8 mouse cellular contexts compared by ENCODE assay signal in genomic region chr14:75767492-75768274, GRCm38 (mm10). TPM values are rescaled to one million over a fixed set of nuclear protein-coding genes. Genes with fewer than 3 reads are reported as not detected.
DNase-seq lines count a peak whose midpoint lies in the region; ATAC-seq and TF ChIP-seq lines count a peak whose summit lies in the region.

No protein-coding gene starts in this region.

- H3K27ac ChIP-seq in bone marrow, adult 2 months (ENCODE audit: control insufficient read depth, insufficient read depth, low read depth, low read length, poor library complexity), result no peak overlapping the region
- H3K27ac ChIP-seq in embryonic fibroblast, embryonic 13.5 days (ENCODE audit: insufficient read depth, low read length), result no peak overlapping the region
- H3K27ac ChIP-seq in heart, embryonic 14.5 days (replicated peaks in 1 of 2; ENCODE audit: control insufficient read depth in 1 of 2, insufficient read depth in 1 of 2, low read depth in 2 of 2, low read length in 2 of 2), result no peak overlapping the region
- H3K27ac ChIP-seq in liver, embryonic 13.5 days, result no peak overlapping the region
- H3K27ac ChIP-seq in neural tube, embryonic 13.5 days (replicated peaks), result peak overlapping the region; percentile 71

- H3K4me1 ChIP-seq in bone marrow, adult 2 months (ENCODE audit: control insufficient read depth, insufficient read depth, low read length), result peaks cover 1% of the 10 kb centered on the region; the same call in 1 of the 2 replicates
- no peaks in the 10 kb centered on the region for H3K4me1 ChIP-seq in embryonic fibroblast, embryonic 13.5 days (ENCODE audit: control insufficient read depth, insufficient read depth, low read length)
- peaks cover 4 to 5% of the 10 kb centered on the region in 2 experiments; a peak in 3 of 4 replicates for H3K4me1 ChIP-seq in heart, embryonic 14.5 days (ENCODE audit: control insufficient read depth in 2 of 2, insufficient read depth in 2 of 2, low read length in 2 of 2)
- peaks cover 12% of the 10 kb centered on the region for H3K4me1 ChIP-seq in liver, embryonic 13.5 days (replicated peaks)
- H3K4me1 ChIP-seq in neural tube, embryonic 13.5 days (replicated peaks), result no peaks in the 10 kb centered on the region

- no peak overlapping the region for H3K4me2 ChIP-seq in heart, embryonic 14.5 days (ENCODE audit: low read length)
- no peak overlapping the region for H3K4me2 ChIP-seq in liver, embryonic 13.5 days
- peak overlapping the region; percentile 45 for H3K4me2 ChIP-seq in neural tube, embryonic 13.5 days

- 61% methylated on average over 17 of the region's 17 CpGs for WGBS in bone marrow, adult 2 months
- WGBS in heart, embryonic 14.5 days, result 58% methylated on average over 17 of the region's 17 CpGs
- 64% methylated on average over 17 of the region's 17 CpGs for WGBS in liver, embryonic 13.5 days (ENCODE audit: insufficient replicate concordance)
- WGBS in neural tube, embryonic 13.5 days, result 43% methylated on average over 17 of the region's 17 CpGs

- ATAC-seq in heart, embryonic 14.5 days (ENCODE audit: insufficient number of reproducible peaks, insufficient read depth, low FRiP score, low read depth), result peak; percentile 49; the same call in 1 of the 2 replicates
- ATAC-seq in liver, embryonic 13.5 days (ENCODE audit: low read depth), result peak; percentile 40; the same call in 1 of the 2 replicates
- ATAC-seq in neural tube, embryonic 13.5 days (ENCODE audit: low read depth), result peak; percentile 88

- H3K9me3 ChIP-seq in heart, embryonic 14.5 days (ENCODE audit: control insufficient read depth, low read length), result no peaks in the 10 kb centered on the region
- H3K9me3 ChIP-seq in liver, embryonic 13.5 days (replicated peaks), result no peaks in the 10 kb centered on the region
- H3K9me3 ChIP-seq in neural tube, embryonic 13.5 days, result no peaks in the 10 kb centered on the region

- TF ChIP-seq POLR2A in bone marrow, adult 2 months (IDR thresholded peaks at IDR 0.05; ENCODE audit: borderline replicate concordance, control insufficient read depth, low read depth, low read length), result no peak
- no peak for TF ChIP-seq POLR2A in embryonic fibroblast, embryonic 13.5 days (IDR thresholded peaks at IDR 0.05; ENCODE audit: low read depth, low read length)

- H3K36me3 ChIP-seq in heart, embryonic 14.5 days (ENCODE audit: control insufficient read depth, insufficient read depth, low read length), result peaks cover 61% of the 10 kb centered on the region
- H3K36me3 ChIP-seq in liver, embryonic 13.5 days, result peaks cover 64% of the 10 kb centered on the region
- H3K36me3 ChIP-seq in neural tube, embryonic 13.5 days, result peaks cover 55% of the 10 kb centered on the region

- peak; percentile 86 for TF ChIP-seq CTCF in bone marrow, adult 2 months (IDR thresholded peaks at IDR 0.05; ENCODE audit: control insufficient read depth, insufficient read depth, low read length)
- peak; percentile 85; the same call in 1 of the 2 replicates for TF ChIP-seq CTCF in embryonic fibroblast, embryonic 13.5 days (IDR thresholded peaks at IDR 0.05; ENCODE audit: borderline replicate concordance, insufficient read depth, low read length)

- H3K4me3 ChIP-seq in bone marrow, adult 2 months (replicated peaks; ENCODE audit: control insufficient read depth, low read depth, low read length), result no peak overlapping the region
- no peak overlapping the region for H3K4me3 ChIP-seq in embryonic fibroblast, embryonic 13.5 days (ENCODE audit: insufficient read depth, low read length)
- H3K4me3 ChIP-seq in heart, embryonic 14.5 days (ENCODE audit: control insufficient read depth in 1 of 2, insufficient read depth in 1 of 2, low read depth in 1 of 2, low read length in 2 of 2), result no peak overlapping the region
- H3K4me3 ChIP-seq in liver, embryonic 13.5 days (replicated peaks), result no peak overlapping the region
- H3K4me3 ChIP-seq in neural tube, embryonic 13.5 days, result 0 out of 2 replicates have a peak overlapping the region, but pooled peaks have one; percentile 13

- peak; percentile 44 to 69 for DNase-seq in CD8-positive naive resting alpha-beta T cell, adult 2 months (ENCODE audit: low read depth in 2 of 2, low spot score in 2 of 2)
- DNase-seq in kidney, postnatal 10 days, result peak; percentile 87
- DNase-seq in liver, embryonic 13.5 days, result peak; percentile 40
- peak; percentile 74 for DNase-seq in thymus, postnatal 0 days (ENCODE audit: low spot score)

- no peak overlapping the region for H3K9ac ChIP-seq in heart, embryonic 14.5 days (ENCODE audit: low read length)
- no peak overlapping the region for H3K9ac ChIP-seq in liver, embryonic 13.5 days
- peak overlapping the region; percentile 38; the same call in 1 of the 2 replicates for H3K9ac ChIP-seq in neural tube, embryonic 13.5 days

- H3K27me3 ChIP-seq in heart, embryonic 14.5 days (ENCODE audit: control insufficient read depth, insufficient read depth, low read length), result no peaks in the 10 kb centered on the region
- H3K27me3 ChIP-seq in liver, embryonic 13.5 days, result no peaks in the 10 kb centered on the region
- no peaks in the 10 kb centered on the region for H3K27me3 ChIP-seq in neural tube, embryonic 13.5 days

RNA-seq across cellular contexts. Expression of gene Cog3, which starts 13.4 kb away (rescaled TPM):
- polyA plus RNA-seq in bone marrow, adult 2 months (2011; ENCODE audit: insufficient read depth, insufficient read length, low replicate concordance, missing spikeins), result 9.5 and 12.2 TPM in 2 replicates
- polyA plus RNA-seq in embryonic fibroblast, embryonic 13.5 days (2011; ENCODE audit: insufficient read length, low read depth, missing spikeins), result 26.6 and 27.2 TPM in 2 replicates
- polyA plus RNA-seq in heart, embryonic 14.5 days (2014; fragmentation: Nextera tagmentation; extraction: Ambion mirVana), result 16.0 and 16.5 TPM in 2 replicates
- 6.9 and 8.1 TPM in 2 replicates for polyA plus RNA-seq in liver, embryonic 13.5 days (2015; fragmentation: Nextera tagmentation; extraction: Ambion mirVana)
- 17.1 and 19.5 TPM in 2 replicates for polyA plus RNA-seq in neural tube, embryonic 13.5 days (2015; fragmentation: Nextera tagmentation; extraction: Ambion mirVana)
- 17.6 and 18.1 TPM in 2 replicates for polyA plus RNA-seq in thymus, postnatal 0 days (2015; fragmentation: Nextera tagmentation; extraction: Ambion mirVana)

RNA-seq across cellular contexts. Expression of gene Slc25a30, which starts 19.2 kb away (rescaled TPM):
- polyA plus RNA-seq in bone marrow, adult 2 months (2011; ENCODE audit: insufficient read depth, insufficient read length, low replicate concordance, missing spikeins), result 4.3 and 6.7 TPM in 2 replicates
- polyA plus RNA-seq in embryonic fibroblast, embryonic 13.5 days (2011; ENCODE audit: insufficient read length, low read depth, missing spikeins), result 22.3 and 23.8 TPM in 2 replicates
- polyA plus RNA-seq in heart, embryonic 14.5 days (2014; fragmentation: Nextera tagmentation; extraction: Ambion mirVana), result 8.3 and 9.2 TPM in 2 replicates
- polyA plus RNA-seq in liver, embryonic 13.5 days (2015; fragmentation: Nextera tagmentation; extraction: Ambion mirVana), result 3.3 and 3.4 TPM in 2 replicates
- polyA plus RNA-seq in neural tube, embryonic 13.5 days (2015; fragmentation: Nextera tagmentation; extraction: Ambion mirVana), result 8.5 and 10.2 TPM in 2 replicates
- polyA plus RNA-seq in thymus, postnatal 0 days (2015; fragmentation: Nextera tagmentation; extraction: Ambion mirVana), result 7.4 and 7.7 TPM in 2 replicates
